Mouse (Mus musculus) heart, embryonic 16.5 days (tissue): ENCODE results near the gene Foxn1. TPM values are rescaled to one million over a fixed set of nuclear protein-coding genes. Genes with fewer than 3 reads are reported as not detected.

Experiments used
- ATAC-seq: fragments of 200-750 bp; cut with Nextera tagmentation; replicated peaks from 2 replicates; pipeline ENCODE4 v1.8.0; 2017; ENCODE audit warnings: moderate number of reproducible peaks; ENCODE audit not compliant: insufficient read depth, low FRiP score; ENCODE audit errors: extremely low read depth
- H3K27ac ChIP-seq: fragments of 300-500 bp; sonication (generic); 2 replicates; pipeline ENCODE4 v1.5.1; 2014; ENCODE audit warnings: mild to moderate bottlenecking, low read length, control low read depth, moderate library complexity
- H3K27me3 ChIP-seq: fragments of 300-500 bp; sonication (generic); 2 replicates; pipeline ENCODE4 v1.6.1; 2014; ENCODE audit warnings: low read length, mixed read lengths; ENCODE audit not compliant: control insufficient read depth, insufficient read depth
- H3K36me3 ChIP-seq: fragments of 300-500 bp; sonication (generic); 2 replicates; pipeline ENCODE4 v1.6.1; 2014; ENCODE audit not compliant: control insufficient read depth, insufficient read depth
- H3K4me1 ChIP-seq: fragments of 300-500 bp; sonication (generic); 2 replicates; pipeline ENCODE4 v1.6.1; 2014; ENCODE audit warnings: low read length, mixed read lengths; ENCODE audit not compliant: control insufficient read depth, insufficient read depth
- H3K4me2 ChIP-seq: fragments of 300-500 bp; sonication (generic); 2 replicates; pipeline ENCODE4 v1.6.1; 2014; ENCODE audit warnings: low read depth, mild to moderate bottlenecking, control low read depth, low read length
- H3K4me3 ChIP-seq: fragments of 300-500 bp; sonication (generic); 2 replicates; pipeline ENCODE4 v1.5.1; 2014; ENCODE audit warnings: mild to moderate bottlenecking, control low read depth, low read length
- H3K9ac ChIP-seq: fragments of 300-500 bp; sonication (generic); 2 replicates; pipeline ENCODE4 v1.6.1; 2014; ENCODE audit warnings: low read length, control low read depth
- H3K9me3 ChIP-seq: fragments of 300-500 bp; sonication (generic); replicated peaks from 2 replicates; pipeline ENCODE4 v1.6.1; 2016; ENCODE audit warnings: low read length; ENCODE audit not compliant: control insufficient read depth
- WGBS: fragments of 180-500 bp; shearing (Covaris S2); extraction: QIAGEN DNeasy Blood & Tissue Kit; methylation state at CpG from one replicate; pipeline ENCODE4 v1.1.7; 2014; 5-methylcytosine and 5-hydroxymethylcytosine counted together
- polyA plus RNA-seq: library from polyadenylated mRNA; unstranded; fragments of >200 nt; fragmentation: Nextera tagmentation; extraction: Ambion mirVana; gene quantifications from 2 replicates; pipeline ENCODE4 v1.2.1, GENCODE M21; 2015

Gene Foxn1
- polyA plus RNA-seq, 1 experiment from 2014 or later, result 7.9 TPM

- Histone ChIP-seq H3K4me1 (no peaks in the 10 kb centered on the region), H3K9ac (no peak within 1 kb of the TSS), H3K27me3 (peaks cover 10% of the 10 kb centered on the region; the same call in 1 of the 2 replicates), H3K4me2 (no peak within 1 kb of the TSS), H3K27ac (no peak within 1 kb of the TSS), H3K9me3 (no peaks in the 10 kb centered on the region), H3K36me3 (no peaks in the 10 kb centered on the region), H3K4me3 (no peak within 1 kb of the TSS)
- no peak for ATAC-seq
- WGBS, result 23% methylated on average over 13 of the region's 13 CpGs
These were observed 35.9 kb upstream of the Foxn1 start, which contains the start of gene Slc13a2 for GRCm38 (mm10) chr11:78422055-78422819. Gene Slc13a2 (minus strand): TSS chr11:78422217.

- H3K27me3 ChIP-seq, result peaks cover 10% of the 10 kb centered on the region; the same call in 1 of the 2 replicates
- 54% methylated on average over 13 of the region's 13 CpGs for WGBS
- no peak for ATAC-seq
These were observed 35.0 kb upstream of the Foxn1 start for GRCm38 (mm10) chr11:78421201-78422009.

GRCm38 (mm10) chr11:78420263-78420889 is 34.0 kb upstream of the Foxn1 start:
- 52% methylated on average over 12 of the region's 12 CpGs for WGBS
- peaks cover 10% of the 10 kb centered on the region; the same call in 1 of the 2 replicates for H3K27me3 ChIP-seq
- ATAC-seq, result no peak

More at GRCm38 (mm10) chr11:78421201-78422009, 35.0 kb upstream of the Foxn1 start:
- H3K9ac ChIP-seq, result no peak overlapping the region
- no peaks in the 10 kb centered on the region for H3K9me3 ChIP-seq
- no peak overlapping the region for H3K27ac ChIP-seq
- no peaks in the 10 kb centered on the region for H3K4me1 ChIP-seq
- no peak overlapping the region for H3K4me3 ChIP-seq
- H3K36me3 ChIP-seq, result no peaks in the 10 kb centered on the region
- no peak overlapping the region for H3K4me2 ChIP-seq

GRCm38 (mm10) chr11:78416854-78417253 is 30.5 kb upstream of the Foxn1 start:
- 77% methylated on average over 6 of the region's 6 CpGs for WGBS
- ATAC-seq, result no peak
- peaks cover 2% of the 10 kb centered on the region; the same call in 1 of the 2 replicates for H3K27me3 ChIP-seq

More at GRCm38 (mm10) chr11:78420263-78420889, 34.0 kb upstream of the Foxn1 start:
- H3K4me2 ChIP-seq, result no peak overlapping the region
- H3K27ac ChIP-seq, result no peak overlapping the region
- no peaks in the 10 kb centered on the region for H3K9me3 ChIP-seq
- no peak overlapping the region for H3K4me3 ChIP-seq
- H3K4me1 ChIP-seq, result no peaks in the 10 kb centered on the region
- H3K9ac ChIP-seq, result no peak overlapping the region
- H3K36me3 ChIP-seq, result no peaks in the 10 kb centered on the region

GRCm38 (mm10) chr11:78412861-78413260 is 26.5 kb upstream of the Foxn1 start:
- Histone ChIP-seq H3K9ac (no peak overlapping the region), H3K27ac (no peak overlapping the region), H3K36me3 (no peaks in the 10 kb centered on the region), H3K9me3 (no peaks in the 10 kb centered on the region), H3K27me3 (no peaks in the 10 kb centered on the region), H3K4me3 (no peak overlapping the region), H3K4me2 (no peak overlapping the region), H3K4me1 (no peaks in the 10 kb centered on the region)
- WGBS, result 69% methylated on average over 6 of the region's 6 CpGs
- ATAC-seq, result no peak

More at GRCm38 (mm10) chr11:78416854-78417253, 30.5 kb upstream of the Foxn1 start:
- Histone ChIP-seq H3K4me1 (no peaks in the 10 kb centered on the region), H3K4me3 (no peak overlapping the region), H3K27ac (no peak overlapping the region), H3K9ac (no peak overlapping the region), H3K9me3 (no peaks in the 10 kb centered on the region), H3K4me2 (no peak overlapping the region), H3K36me3 (no peaks in the 10 kb centered on the region)

GRCm38 (mm10) chr11:78412324-78412850 is 26.0 kb upstream of the Foxn1 start:
- Histone ChIP-seq H3K4me2 (no peak overlapping the region), H3K9me3 (no peaks in the 10 kb centered on the region), H3K27ac (no peak overlapping the region), H3K27me3 (no peaks in the 10 kb centered on the region), H3K9ac (no peak overlapping the region), H3K4me3 (no peak overlapping the region), H3K4me1 (no peaks in the 10 kb centered on the region), H3K36me3 (no peaks in the 10 kb centered on the region)
- 74% methylated on average over 6 of the region's 6 CpGs for WGBS
- ATAC-seq, result no peak

- no peak overlapping the region for H3K4me2 ChIP-seq
- WGBS, result 68% methylated on average over 11 of the region's 11 CpGs
- H3K4me3 ChIP-seq, result no peak overlapping the region
- no peaks in the 10 kb centered on the region for H3K27me3 ChIP-seq
- H3K36me3 ChIP-seq, result no peaks in the 10 kb centered on the region
- ATAC-seq, result no peak
- no peak overlapping the region for H3K27ac ChIP-seq
- no peaks in the 10 kb centered on the region for H3K9me3 ChIP-seq
- no peaks in the 10 kb centered on the region for H3K4me1 ChIP-seq
- no peak overlapping the region for H3K9ac ChIP-seq
These were observed 25.4 kb upstream of the Foxn1 start for GRCm38 (mm10) chr11:78411606-78412323.
